Comparison of ENCODE assay signal across 8 mouse cellular contexts in genomic region chr5:92127141-92127625, GRCm38 (mm10). TPM values are rescaled to one million over a fixed set of nuclear protein-coding genes. Genes with fewer than 3 reads are reported as not detected.
DNase-seq lines count a peak whose midpoint lies in the region; ATAC-seq and TF ChIP-seq lines count a peak whose summit lies in the region.

No protein-coding gene starts in this region.

- no peak overlapping the region for H3K4me3 ChIP-seq in kidney, embryonic 16.5 days (ENCODE audit: low read length)
- no peak overlapping the region for H3K4me3 ChIP-seq in heart, embryonic 14.5 days (ENCODE audit: control insufficient read depth in 1 of 2, insufficient read depth in 1 of 2, low read depth in 1 of 2, low read length in 2 of 2)
- H3K4me3 ChIP-seq in myocyte: no peak overlapping the region
- no peak overlapping the region for H3K4me3 ChIP-seq in forebrain, embryonic 11.5 days (ENCODE audit: low read depth, low read length)

- no peak overlapping the region for H3K9ac ChIP-seq in kidney, embryonic 16.5 days (replicated peaks; ENCODE audit: low read length)
- no peak overlapping the region; the same call in 1 of the 2 replicates for H3K9ac ChIP-seq in heart, embryonic 14.5 days (ENCODE audit: low read length)
- H3K9ac ChIP-seq in forebrain, embryonic 11.5 days (ENCODE audit: low read length): no peak overlapping the region

- no peaks in the 10 kb centered on the region for H3K27me3 ChIP-seq in kidney, embryonic 16.5 days (ENCODE audit: insufficient read depth, low read length)
- no peaks in the 10 kb centered on the region for H3K27me3 ChIP-seq in heart, embryonic 14.5 days (ENCODE audit: control insufficient read depth, insufficient read depth, low read length)
- H3K27me3 ChIP-seq in myocyte (ENCODE audit: control insufficient read depth, insufficient read depth, insufficient read length): no peaks in the 10 kb centered on the region
- no peaks in the 10 kb centered on the region for H3K27me3 ChIP-seq in forebrain, embryonic 11.5 days (ENCODE audit: control insufficient read depth, insufficient read depth, low read length)

- no peaks in the 10 kb centered on the region for H3K79me2 ChIP-seq in myocyte (ENCODE audit: control insufficient read depth, insufficient read depth)

- no peaks in the 10 kb centered on the region for H3K36me3 ChIP-seq in kidney, embryonic 16.5 days (ENCODE audit: insufficient read depth, low read length)
- no peaks in the 10 kb centered on the region for H3K36me3 ChIP-seq in heart, embryonic 14.5 days (ENCODE audit: control insufficient read depth, insufficient read depth, low read length)
- no peaks in the 10 kb centered on the region for H3K36me3 ChIP-seq in myocyte (ENCODE audit: control insufficient read depth, insufficient read depth)
- no peaks in the 10 kb centered on the region for H3K36me3 ChIP-seq in forebrain, embryonic 11.5 days (ENCODE audit: control insufficient read depth, insufficient read depth, low read length)

- peak; percentile 23; the same call in 1 of the 2 replicates for ATAC-seq in kidney, embryonic 16.5 days (ENCODE audit: low FRiP score, low TSS enrichment)
- ATAC-seq in heart, embryonic 14.5 days (ENCODE audit: insufficient number of reproducible peaks, insufficient read depth, low FRiP score, low read depth): no peak
- ATAC-seq in forebrain, embryonic 11.5 days (replicated peaks; ENCODE audit: low FRiP score): no peak

- no peak overlapping the region for H3K27ac ChIP-seq in kidney, embryonic 16.5 days (ENCODE audit: low read length)
- H3K27ac ChIP-seq in heart, embryonic 14.5 days (replicated peaks in 1 of 2; ENCODE audit: control insufficient read depth in 1 of 2, insufficient read depth in 1 of 2, low read depth in 2 of 2, low read length in 2 of 2): peak overlapping the region in 1 of 2 experiments; percentile 39; a peak in 1 of 4 replicates
- no peak overlapping the region for H3K27ac ChIP-seq in forebrain, embryonic 11.5 days (ENCODE audit: low read depth, low read length)

- 56% methylated on average over 9 of the region's 9 CpGs for WGBS in kidney, embryonic 16.5 days
- WGBS in heart, embryonic 14.5 days: 49% methylated on average over 9 of the region's 9 CpGs
- WGBS in forebrain, embryonic 11.5 days: 73% methylated on average over 9 of the region's 9 CpGs

- no peaks in the 10 kb centered on the region for H3K9me3 ChIP-seq in kidney, embryonic 16.5 days (ENCODE audit: low read length)
- H3K9me3 ChIP-seq in heart, embryonic 14.5 days (ENCODE audit: control insufficient read depth, low read length): 0 out of 2 replicates have a peak, but pooled peaks cover 3% of the 10 kb centered on the region
- H3K9me3 ChIP-seq in forebrain, embryonic 11.5 days (ENCODE audit: control insufficient read depth, low read length): no peaks in the 10 kb centered on the region

- TF ChIP-seq POLR2A in myocyte (IDR thresholded peaks at IDR 0.05; ENCODE audit: insufficient read length, low read depth): no peak

- no peak overlapping the region for H3ac ChIP-seq in myocyte (ENCODE audit: control insufficient read depth, insufficient read length)

- H3K4me2 ChIP-seq in kidney, embryonic 16.5 days (replicated peaks; ENCODE audit: low read depth, low read length): no peak overlapping the region
- H3K4me2 ChIP-seq in heart, embryonic 14.5 days (ENCODE audit: low read length): peak overlapping the region; percentile 25
- peak overlapping the region; percentile 76 for H3K4me2 ChIP-seq in myocyte (ENCODE audit: low read depth)
- H3K4me2 ChIP-seq in forebrain, embryonic 11.5 days (ENCODE audit: low read depth, low read length, severe bottlenecking): no peak overlapping the region

- H3K4me1 ChIP-seq in kidney, embryonic 16.5 days (ENCODE audit: insufficient read depth, low read length): no peaks in the 10 kb centered on the region
- H3K4me1 ChIP-seq in heart, embryonic 14.5 days (ENCODE audit: control insufficient read depth in 2 of 2, insufficient read depth in 2 of 2, low read length in 2 of 2): peaks cover 13 to 21% of the 10 kb centered on the region in 2 experiments
- H3K4me1 ChIP-seq in forebrain, embryonic 11.5 days (replicated peaks; ENCODE audit: control insufficient read depth, insufficient read depth, low read length): no peaks in the 10 kb centered on the region

- DNase-seq in kidney, adult 9 months: no peak
- peak; percentile 9 for DNase-seq in Muller cell, postnatal 12 days (ENCODE audit: inconsistent ontology term)
- DNase-seq in kidney, postnatal 10 days: no peak
- DNase-seq in forebrain, embryonic 11.5 days (ENCODE audit: low spot score): no peak
- DNase-seq in left cerebral cortex, adult 9 months (ENCODE audit: low spot score in 2 of 2): no peak

TF ChIP-seq in myocyte, 11 proteins besides CTCF, POLR2A, EP300 and RAD21:
- TF ChIP-seq TCF12 (IDR thresholded peaks at IDR 0.05; ENCODE audit: insufficient read depth, poor library complexity, severe bottlenecking) (no peak), E2F4 (IDR thresholded peaks at IDR 0.05; ENCODE audit: insufficient read depth) (no peak), TCF3 (IDR thresholded peaks at IDR 0.05; ENCODE audit: insufficient read length, low read depth) (no peak), POLR2AphosphoS2 (IDR thresholded peaks at IDR 0.05; ENCODE audit: insufficient read length, low read depth) (no peak), MYOG (IDR thresholded peaks at IDR 0.05; ENCODE audit: control insufficient read depth in 1 of 3, insufficient read depth in 1 of 3, insufficient read length in 2 of 3, low read depth in 2 of 3) (no peak), MAX (IDR thresholded peaks at IDR 0.05; ENCODE audit: low read depth) (no peak), MYOD1 (IDR thresholded peaks at IDR 0.05; ENCODE audit: control insufficient read depth in 1 of 3, insufficient read length in 2 of 3, low read depth in 2 of 3) (no peak)

RNA-seq across cellular contexts. Expression of gene Uso1, which starts 10.6 kb away (rescaled TPM):
- 40.0 and 40.5 TPM in 2 replicates for polyA plus RNA-seq in kidney, embryonic 16.5 days (2015; fragmentation: Nextera tagmentation; extraction: Ambion mirVana)
- polyA plus RNA-seq in heart, embryonic 14.5 days (2014; fragmentation: Nextera tagmentation; extraction: Ambion mirVana): 21.3 and 22.9 TPM in 2 replicates
- polyA plus RNA-seq in myocyte (2012; fragmentation: generic; extraction: Trizol): 55.2 TPM
- 24.2 and 25.7 TPM in 2 replicates for polyA plus RNA-seq in forebrain, embryonic 11.5 days (2014; fragmentation: Nextera tagmentation; extraction: Ambion mirVana)

RNA-seq across cellular contexts. Expression of gene G3bp2, which starts 43.7 kb away (rescaled TPM):
- 155 and 169 TPM in 2 replicates for polyA plus RNA-seq in kidney, embryonic 16.5 days (2015; fragmentation: Nextera tagmentation; extraction: Ambion mirVana)
- 141 and 151 TPM in 2 replicates for polyA plus RNA-seq in heart, embryonic 14.5 days (2014; fragmentation: Nextera tagmentation; extraction: Ambion mirVana)
- polyA plus RNA-seq in myocyte (2012; fragmentation: generic; extraction: Trizol): 25.8 TPM
- polyA plus RNA-seq in forebrain, embryonic 11.5 days (2014; fragmentation: Nextera tagmentation; extraction: Ambion mirVana): 269 and 276 TPM in 2 replicates

Comparison
In these comparisons a context has a peak if more than half of its experiments do, and no peak if none do; other contexts are left out.
1. H3K4me2 ChIP-seq: peak in heart, embryonic 14.5 days (single experiment) and myocyte (single experiment); none in kidney, embryonic 16.5 days (single experiment) and forebrain, embryonic 11.5 days (single experiment).